Mouse (Mus musculus) thymus, postnatal 14 days (tissue): ENCODE data around the gene Rpl38.

Source experiments
- DNase-seq: peaks from one replicate; pipeline ENCODE4 v3.0.0; 2021

Gene Rpl38

GRCm38 (mm10) chr11:114711393-114711792 is 43.1 kb downstream of the Rpl38 start:
- DNase-seq = no peak

GRCm38 (mm10) chr11:114711861-114712260 is 43.5 kb downstream of the Rpl38 start:
- no peak for DNase-seq

- no peak for DNase-seq
These were observed 46.2 kb downstream of the Rpl38 start for GRCm38 (mm10) chr11:114714526-114714925.

- DNase-seq = no peak
These were observed 47.2 kb downstream of the Rpl38 start for GRCm38 (mm10) chr11:114715531-114715930.

- no peak for DNase-seq
These were observed 52.2 kb downstream of the Rpl38 start for GRCm38 (mm10) chr11:114720535-114720934.
